Mouse (Mus musculus) forebrain, postnatal 0 days (tissue): ENCODE results near the gene Gm13090. TPM values are rescaled to one million over a fixed set of nuclear protein-coding genes. Genes with fewer than 3 reads are reported as not detected.
A peak's percentile ranks its signal among the peaks of the same experiment; 100 is the strongest.

Experiments
- ATAC-seq: fragments of 200-750 bp; cut with Nextera tagmentation; 2 replicates; pipeline ENCODE4 v1.8.0; 2017; ENCODE audit warnings: mild to moderate bottlenecking, moderate library complexity
- DNase-seq: peaks from one replicate; pipeline ENCODE4 v3.0.0-alpha.2; 2015
- H3K27ac ChIP-seq: fragments of 300-500 bp; sonication (generic); 2 replicates; pipeline ENCODE4 v1.5.1; 2014; ENCODE audit warnings: low read depth, mild to moderate bottlenecking, antibody characterized with exemption, low read length, moderate library complexity, mixed read lengths
- H3K27me3 ChIP-seq: fragments of 300-500 bp; sonication (generic); 2 replicates; pipeline ENCODE4 v1.6.1; 2014; ENCODE audit warnings: mild to moderate bottlenecking, low read length, mixed read lengths; ENCODE audit not compliant: insufficient read depth
- H3K36me3 ChIP-seq: fragments of 300-500 bp; sonication (generic); 2 replicates; pipeline ENCODE4 v1.6.1; 2014; ENCODE audit warnings: mild to moderate bottlenecking, moderate library complexity; ENCODE audit not compliant: insufficient read depth
- H3K4me1 ChIP-seq: fragments of 300-500 bp; sonication (generic); 2 replicates; pipeline ENCODE4 v1.6.1; 2014; ENCODE audit warnings: antibody characterized with exemption; ENCODE audit not compliant: insufficient read depth
- H3K4me2 ChIP-seq: fragments of 300-500 bp; sonication (generic); 2 replicates; pipeline ENCODE4 v1.6.1; 2014; ENCODE audit warnings: low read depth, mild to moderate bottlenecking, moderate library complexity
- H3K4me3 ChIP-seq: fragments of 300-500 bp; sonication (generic); 2 replicates; pipeline ENCODE4 v1.5.1; 2014; ENCODE audit warnings: low read depth, low read length, mixed read lengths
- H3K9ac ChIP-seq: fragments of 300-500 bp; sonication (generic); 2 replicates; pipeline ENCODE4 v1.6.1; 2014; ENCODE audit warnings: mild to moderate bottlenecking
- H3K9me3 ChIP-seq: fragments of 300-500 bp; sonication (generic); 2 replicates; pipeline ENCODE4 v1.6.1; 2016; ENCODE audit warnings: low read length
- CTCF ChIP-seq: sonication (generic); IDR thresholded peaks from 2 replicates; pipeline ENCODE4 v1.5.1; 2016; ENCODE audit warnings: antibody characterized with exemption, control low read depth, low read depth
- WGBS: fragments of 180-500 bp; shearing (Covaris S2); extraction: QIAGEN DNeasy Blood & Tissue Kit; methylation state at CpG from one replicate; pipeline ENCODE4 v1.1.7; 2014; 5-methylcytosine and 5-hydroxymethylcytosine counted together
- polyA plus RNA-seq: library from polyadenylated mRNA; unstranded; fragments of >200 nt; fragmentation: Nextera tagmentation; extraction: Ambion mirVana; gene quantifications from 2 replicates; pipeline ENCODE4 v1.2.1, GENCODE M21; 2015
- total RNA-seq: library from RNA; depleted of rRNA; stranded (reverse); fragments of >200 nt; gene quantifications from 2 replicates; pipeline ENCODE4 v1.2.3, GENCODE M21; 2014

The Gm13090 gene
- total and polyA plus RNA-seq, 2 experiments from 2014 or later = not detected

- Histone ChIP-seq H3K4me3 (no peak overlapping the region), H3K27ac (no peak overlapping the region), H3K4me1 (0 out of 2 replicates have a peak, but pooled peaks cover 4% of the 10 kb centered on the region), H3K9me3 (no peaks in the 10 kb centered on the region), H3K9ac (no peak overlapping the region), H3K4me2 (no peak overlapping the region), H3K36me3 (no peaks in the 10 kb centered on the region), H3K27me3 (no peaks in the 10 kb centered on the region)
- TF ChIP-seq CTCF = no peak
- WGBS = 63% methylated on average over 18 of the region's 18 CpGs
- no peak for DNase-seq
- no peak for ATAC-seq
These were observed 7.1 kb downstream of the Gm13090 start for GRCm38 (mm10) chr4:151096334-151097103.

GRCm38 (mm10) chr4:151097104-151097438 lies 7.7 kb downstream of the Gm13090 start:
- Histone ChIP-seq H3K4me3 (no peak overlapping the region), H3K4me1 (0 out of 2 replicates have a peak, but pooled peaks cover 7% of the 10 kb centered on the region), H3K27me3 (no peaks in the 10 kb centered on the region), H3K4me2 (no peak overlapping the region), H3K36me3 (no peaks in the 10 kb centered on the region), H3K9me3 (no peaks in the 10 kb centered on the region), H3K27ac (no peak overlapping the region), H3K9ac (no peak overlapping the region)
- WGBS = 72% methylated on average over 11 of the region's 11 CpGs
- ATAC-seq = no peak
- DNase-seq = no peak
- TF ChIP-seq CTCF = no peak

- no peak for ATAC-seq
- DNase-seq = peak; percentile 80
- WGBS = 55% methylated on average over 11 of the region's 11 CpGs
- H3K27me3 ChIP-seq = no peaks in the 10 kb centered on the region
- peak overlapping the region; percentile 16; the same call in 1 of the 2 replicates for H3K4me3 ChIP-seq
- peaks cover 34% of the 10 kb centered on the region for H3K4me1 ChIP-seq
- peak overlapping the region; percentile 60 for H3K4me2 ChIP-seq
- no peak overlapping the region for H3K9ac ChIP-seq
- TF ChIP-seq CTCF = no peak
- H3K36me3 ChIP-seq = no peaks in the 10 kb centered on the region
- peak overlapping the region; percentile 74 for H3K27ac ChIP-seq
- no peaks in the 10 kb centered on the region for H3K9me3 ChIP-seq
These were observed 14.3 kb downstream of the Gm13090 start for GRCm38 (mm10) chr4:151103646-151104045.

- Histone ChIP-seq H3K27ac (peak overlapping the region; percentile 74), H3K4me1 (peaks cover 34% of the 10 kb centered on the region)
- no peak for ATAC-seq
These were observed 14.8 kb downstream of the Gm13090 start for GRCm38 (mm10) chr4:151104147-151104546.

GRCm38 (mm10) chr4:151105886-151106285 lies 16.5 kb downstream of the Gm13090 start:
- Histone ChIP-seq H3K4me2 (peak overlapping the region; percentile 60), H3K9ac (peak overlapping the region; percentile 96), H3K4me1 (peaks cover 34% of the 10 kb centered on the region), H3K4me3 (peak overlapping the region; percentile 96), H3K27ac (peak overlapping the region; percentile 2), H3K9me3 (no peaks in the 10 kb centered on the region), H3K27me3 (no peaks in the 10 kb centered on the region), H3K36me3 (no peaks in the 10 kb centered on the region)
- no peak for TF ChIP-seq CTCF
- ATAC-seq (no peak), DNase-seq (no peak)
- WGBS = 19% methylated on average over 6 of the region's 6 CpGs

More at GRCm38 (mm10) chr4:151104147-151104546, 14.8 kb downstream of the Gm13090 start:
- H3K36me3 ChIP-seq = no peaks in the 10 kb centered on the region
- no peak for TF ChIP-seq CTCF
- no peak for DNase-seq
- 0 out of 2 replicates have a peak overlapping the region, but pooled peaks have one; percentile 10 for H3K9ac ChIP-seq
- no peaks in the 10 kb centered on the region for H3K27me3 ChIP-seq
- H3K9me3 ChIP-seq = no peaks in the 10 kb centered on the region
- WGBS = 62% methylated on average over 10 of the region's 10 CpGs
- H3K4me2 ChIP-seq = peak overlapping the region; percentile 60
- peak overlapping the region; percentile 16; the same call in 1 of the 2 replicates for H3K4me3 ChIP-seq

GRCm38 (mm10) chr4:151106468-151106867 lies 17.1 kb downstream of the Gm13090 start:
- 13% methylated on average over 10 of the region's 10 CpGs for WGBS
- DNase-seq = peak; percentile 52

More at GRCm38 (mm10) chr4:151106468-151106867, 17.1 kb downstream of the Gm13090 start:
- H3K9me3 ChIP-seq = no peaks in the 10 kb centered on the region
- ATAC-seq = no peak
- peak overlapping the region; percentile 98; the same call in 1 of the 2 replicates for H3K27ac ChIP-seq
- H3K27me3 ChIP-seq = no peaks in the 10 kb centered on the region
- no peaks in the 10 kb centered on the region for H3K36me3 ChIP-seq
- TF ChIP-seq CTCF = no peak
- peak overlapping the region; percentile 60 for H3K4me2 ChIP-seq
- H3K4me3 ChIP-seq = peak overlapping the region; percentile 96
- H3K4me1 ChIP-seq = peaks cover 31% of the 10 kb centered on the region
- peak overlapping the region; percentile 96 for H3K9ac ChIP-seq
